Mouse (Mus musculus) erythroblast, embryonic 14.5 days (primary cell): Measurements from ENCODE around the gene Lrch4. TPM values are rescaled to one million over a fixed set of nuclear protein-coding genes. Genes with fewer than 3 reads are reported as not detected.
A peak's percentile ranks its signal among the peaks of the same experiment; 100 is the strongest.

Experiments used
- H3K27me3 ChIP-seq: 2 replicates; pipeline ENCODE4 v1.6.1; 2012; ENCODE audit warnings: inconsistent platforms; ENCODE audit not compliant: control insufficient read depth
- H3K36me3 ChIP-seq: 2 replicates; pipeline ENCODE4 v1.6.1; 2012; ENCODE audit warnings: mild to moderate bottlenecking, inconsistent platforms; ENCODE audit not compliant: control insufficient read depth
- H3K4me1 ChIP-seq: 2 replicates; pipeline ENCODE4 v1.6.1; 2012; ENCODE audit warnings: inconsistent platforms; ENCODE audit not compliant: control insufficient read depth
- H3K4me3 ChIP-seq: replicated peaks from 2 replicates; pipeline ENCODE3; 2012; ENCODE audit warnings: moderate library complexity, mild to moderate bottlenecking, inconsistent platforms
- H3K9me3 ChIP-seq: 2 replicates; pipeline ENCODE4 v1.6.1; 2012; ENCODE audit warnings: low read length, inconsistent platforms, mixed read lengths; ENCODE audit not compliant: control insufficient read depth
- GATA1 ChIP-seq: IDR thresholded peaks from 2 replicates; pipeline ENCODE4 v1.6.1; 2012; ENCODE audit warnings: low read length, inconsistent platforms, mixed read lengths
- TAL1 ChIP-seq: IDR thresholded peaks from 3 replicates; pipeline ENCODE4 v1.6.1; 2012; ENCODE audit warnings: low read length, inconsistent platforms, mixed read lengths
- polyA plus RNA-seq: library from polyadenylated mRNA; stranded (reverse); fragments of >175 nt; gene quantifications from 2 replicates; pipeline ENCODE4 v1.2.3, GENCODE M21; 2012

Lrch4 gene
- polyA plus RNA-seq, 1 experiment: 7.1 TPM

- no peak overlapping the region for H3K4me3 ChIP-seq
- H3K4me1 ChIP-seq: peaks cover 57% of the 10 kb centered on the region
- H3K36me3 ChIP-seq: peaks cover 24% of the 10 kb centered on the region
- H3K9me3 ChIP-seq: peaks cover 3% of the 10 kb centered on the region; the same call in 1 of the 2 replicates
- H3K27me3 ChIP-seq: no peaks in the 10 kb centered on the region
- TF ChIP-seq GATA1 (no peak), TAL1 (no peak)
Observed at GRCm38 (mm10) chr5:137598100-137598826, 30.7 kb upstream of the Lrch4 start.

- TF ChIP-seq TAL1: no peak
- TF ChIP-seq GATA1: no peak
- H3K36me3 ChIP-seq: peaks cover 24% of the 10 kb centered on the region
- H3K9me3 ChIP-seq: peaks cover 3% of the 10 kb centered on the region; the same call in 1 of the 2 replicates
- no peaks in the 10 kb centered on the region for H3K27me3 ChIP-seq
- peak overlapping the region; percentile 69 for H3K4me3 ChIP-seq
- peaks cover 68% of the 10 kb centered on the region for H3K4me1 ChIP-seq
Observed at GRCm38 (mm10) chr5:137599600-137599999, 29.3 kb upstream of the Lrch4 start.

- no peak for TF ChIP-seq GATA1
- TF ChIP-seq TAL1: no peak
Observed at GRCm38 (mm10) chr5:137600281-137600618, 28.7 kb upstream of the Lrch4 start.

GRCm38 (mm10) chr5:137600619-137601364 lies 28.1 kb upstream of the Lrch4 start, which contains the start of gene Mospd3:
TSS of gene Mospd3 (minus strand) at chr5:137601058.
- H3K36me3 ChIP-seq: peaks cover 28% of the 10 kb centered on the region
- peak within 1 kb of the TSS; percentile 69 for H3K4me3 ChIP-seq
- H3K27me3 ChIP-seq: no peaks in the 10 kb centered on the region
- H3K4me1 ChIP-seq: peaks cover 77% of the 10 kb centered on the region
- H3K9me3 ChIP-seq: peaks cover 3% of the 10 kb centered on the region; the same call in 1 of the 2 replicates
- no peak for TF ChIP-seq GATA1
- TF ChIP-seq TAL1: no peak

More at GRCm38 (mm10) chr5:137600281-137600618, 28.7 kb upstream of the Lrch4 start:
- Histone ChIP-seq H3K27me3 (no peaks in the 10 kb centered on the region), H3K4me1 (peaks cover 74% of the 10 kb centered on the region), H3K4me3 (peak overlapping the region; percentile 69), H3K36me3 (peaks cover 27% of the 10 kb centered on the region), H3K9me3 (peaks cover 3% of the 10 kb centered on the region; the same call in 1 of the 2 replicates)

GRCm38 (mm10) chr5:137601365-137601729 lies 27.6 kb upstream of the Lrch4 start:
- Histone ChIP-seq H3K36me3 (peaks cover 30% of the 10 kb centered on the region), H3K9me3 (peaks cover 3% of the 10 kb centered on the region; the same call in 1 of the 2 replicates), H3K4me1 (peaks cover 80% of the 10 kb centered on the region), H3K27me3 (no peaks in the 10 kb centered on the region), H3K4me3 (peak overlapping the region; percentile 69)
- no peak for TF ChIP-seq GATA1
- TF ChIP-seq TAL1: no peak

- Histone ChIP-seq H3K36me3 (peaks cover 13% of the 10 kb centered on the region), H3K9me3 (no peaks in the 10 kb centered on the region), H3K4me3 (no peak overlapping the region), H3K4me1 (peaks cover 39% of the 10 kb centered on the region), H3K27me3 (peaks cover 29% of the 10 kb centered on the region)
- TF ChIP-seq TAL1 (no peak), GATA1 (no peak)
Observed at GRCm38 (mm10) chr5:137607860-137608653, 20.9 kb upstream of the Lrch4 start.

- TF ChIP-seq GATA1: no peak
- TF ChIP-seq TAL1: no peak
- Histone ChIP-seq H3K36me3 (peaks cover 13% of the 10 kb centered on the region), H3K27me3 (peaks cover 31% of the 10 kb centered on the region), H3K4me3 (no peak overlapping the region), H3K4me1 (peaks cover 40% of the 10 kb centered on the region), H3K9me3 (no peaks in the 10 kb centered on the region)
Observed at GRCm38 (mm10) chr5:137608654-137609190, 20.2 kb upstream of the Lrch4 start.

- TF ChIP-seq GATA1: no peak
- TF ChIP-seq TAL1: no peak
- H3K9me3 ChIP-seq: no peaks in the 10 kb centered on the region
- H3K4me3 ChIP-seq: no peak overlapping the region
- H3K4me1 ChIP-seq: peaks cover 36% of the 10 kb centered on the region
- peaks cover 13% of the 10 kb centered on the region for H3K36me3 ChIP-seq
- peaks cover 31% of the 10 kb centered on the region for H3K27me3 ChIP-seq
Observed at GRCm38 (mm10) chr5:137609292-137609691, 19.6 kb upstream of the Lrch4 start.

- Histone ChIP-seq H3K36me3 (peaks cover 12% of the 10 kb centered on the region), H3K4me1 (peaks cover 31% of the 10 kb centered on the region), H3K4me3 (no peak overlapping the region)
Observed at GRCm38 (mm10) chr5:137610056-137610455, 18.9 kb upstream of the Lrch4 start.

More at GRCm38 (mm10) chr5:137610056-137610455, 18.9 kb upstream of the Lrch4 start:
- peaks cover 31% of the 10 kb centered on the region for H3K27me3 ChIP-seq
- TF ChIP-seq GATA1 (no peak), TAL1 (no peak)
- no peaks in the 10 kb centered on the region for H3K9me3 ChIP-seq
